Mouse (Mus musculus) liver, embryonic 11.5 days (tissue): ENCODE results near the gene Sypl. TPM values are rescaled to one million over a fixed set of nuclear protein-coding genes. Genes with fewer than 3 reads are reported as not detected.
"Not testable (repeated sequence)": the region's sequence is repeated elsewhere in the genome, so short reads cannot be mapped to it uniquely, and the experiment has no call there.

Source experiments
- ATAC-seq: fragments of 200-750 bp; cut with Nextera tagmentation; replicated peaks from 2 replicates; pipeline ENCODE4 v1.8.0; 2017; ENCODE audit warnings: moderate number of reproducible peaks, mild to moderate bottlenecking, moderate TSS enrichment, moderate library complexity; ENCODE audit not compliant: low FRiP score
- DNase-seq: peaks from one replicate; pipeline ENCODE4 v3.0.0-alpha.2; 2017; ENCODE audit warnings: low spot score
- H3K27ac ChIP-seq: fragments of 300-500 bp; sonication (generic); 2 replicates; pipeline ENCODE4 v1.5.1; 2014; ENCODE audit warnings: mild to moderate bottlenecking, low read depth, low read length, control low read depth
- H3K27me3 ChIP-seq: fragments of 300-500 bp; sonication (generic); replicated peaks from 2 replicates; pipeline ENCODE4 v1.6.1; 2014; ENCODE audit warnings: low read length, mixed read lengths; ENCODE audit not compliant: control insufficient read depth, insufficient read depth
- H3K36me3 ChIP-seq: fragments of 300-500 bp; sonication (generic); 2 replicates; pipeline ENCODE4 v1.6.1; 2014; ENCODE audit warnings: mild to moderate bottlenecking, low read length, moderate library complexity, mixed read lengths; ENCODE audit not compliant: control insufficient read depth, insufficient read depth
- H3K4me1 ChIP-seq: fragments of 300-500 bp; sonication (generic); replicated peaks from 2 replicates; pipeline ENCODE4 v1.6.1; 2014; ENCODE audit warnings: low read length, mixed read lengths; ENCODE audit not compliant: control insufficient read depth, insufficient read depth
- H3K4me2 ChIP-seq: fragments of 300-500 bp; sonication (generic); 2 replicates; pipeline ENCODE4 v1.6.1; 2014; ENCODE audit warnings: mild to moderate bottlenecking, control low read depth, moderate library complexity
- H3K4me3 ChIP-seq: fragments of 300-500 bp; sonication (generic); 2 replicates; pipeline ENCODE4 v1.5.1; 2014; ENCODE audit warnings: low read depth, low read length, control low read depth
- H3K9ac ChIP-seq: fragments of 300-500 bp; sonication (generic); 2 replicates; pipeline ENCODE4 v1.6.1; 2014; ENCODE audit warnings: low read depth, low read length, control low read depth
- H3K9me3 ChIP-seq: fragments of 300-500 bp; sonication (generic); 2 replicates; pipeline ENCODE4 v1.6.1; 2016; ENCODE audit warnings: low read length, inconsistent platforms, mixed read lengths; ENCODE audit not compliant: control insufficient read depth
- WGBS: fragments of 180-500 bp; shearing (Covaris S2); extraction: QIAGEN DNeasy Blood & Tissue Kit; methylation state at CpG from one replicate; pipeline ENCODE4 v1.1.7; 2014; 5-methylcytosine and 5-hydroxymethylcytosine counted together
- polyA plus RNA-seq: library from polyadenylated mRNA; unstranded; fragments of >200 nt; fragmentation: Nextera tagmentation; extraction: Ambion mirVana; gene quantifications from 2 replicates; pipeline ENCODE4 v1.2.1, GENCODE M21; 2014

Sypl gene
- polyA plus RNA-seq, 1 experiment from 2014 or later, result 72.6 TPM

- no peaks in the 10 kb centered on the region for H3K36me3 ChIP-seq
- H3K27me3 ChIP-seq, result no peaks in the 10 kb centered on the region
- no peak overlapping the region for H3K4me2 ChIP-seq
- ATAC-seq, result no peak
- H3K9me3 ChIP-seq, result no peaks in the 10 kb centered on the region
- H3K9ac ChIP-seq, result no peak overlapping the region
- no peaks in the 10 kb centered on the region for H3K4me1 ChIP-seq
- H3K4me3 ChIP-seq, result no peak overlapping the region
- 84% methylated on average over 1 of the region's 1 CpGs for WGBS
- H3K27ac ChIP-seq, result no peak overlapping the region
- no peak for DNase-seq
Observed at GRCm38 (mm10) chr12:32983081-32983480, 29.4 kb downstream of the Sypl start.

GRCm38 (mm10) chr12:32986284-32986683 lies 32.6 kb downstream of the Sypl start:
- Histone ChIP-seq H3K27me3 (no peaks in the 10 kb centered on the region), H3K27ac (no peak overlapping the region), H3K4me1 (no peaks in the 10 kb centered on the region), H3K9ac (no peak overlapping the region), H3K4me2 (no peak overlapping the region), H3K9me3 (no peaks in the 10 kb centered on the region), H3K4me3 (no peak overlapping the region), H3K36me3 (no peaks in the 10 kb centered on the region)
- WGBS, result 64% methylated on average over 1 of the region's 1 CpGs
- DNase-seq (no peak), ATAC-seq (no peak)

DNA sequence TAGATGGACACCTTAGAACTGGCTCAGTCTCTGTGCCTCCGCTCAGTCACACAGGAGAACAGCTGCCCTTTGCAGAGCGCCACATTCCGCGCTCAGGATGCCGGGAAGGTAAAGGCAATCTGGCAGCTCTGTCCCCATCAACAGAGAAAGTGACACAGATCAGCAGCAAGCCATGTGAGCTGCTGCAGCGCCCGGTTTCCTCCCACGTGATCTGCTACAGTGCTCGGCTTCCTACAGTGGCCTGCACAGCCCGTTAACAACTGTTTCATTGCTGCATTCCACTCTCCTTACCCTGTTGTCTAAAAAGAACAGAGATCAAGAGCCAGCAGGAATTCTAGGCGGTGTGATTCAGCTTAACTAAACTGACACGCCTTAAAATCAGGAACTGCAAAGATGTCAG lies 36.0 kb downstream of the Sypl start:
- no peak overlapping the region for H3K27ac ChIP-seq
- no peak for ATAC-seq
- H3K9ac ChIP-seq, result no peak overlapping the region
- 56% methylated on average over 12 of the region's 12 CpGs for WGBS
- no peaks in the 10 kb centered on the region for H3K4me1 ChIP-seq
- no peak for DNase-seq
- H3K27me3 ChIP-seq, result no peaks in the 10 kb centered on the region
- H3K4me2 ChIP-seq, result no peak overlapping the region
- H3K4me3 ChIP-seq, result no peak overlapping the region
- H3K36me3 ChIP-seq, result no peaks in the 10 kb centered on the region
- no peaks in the 10 kb centered on the region for H3K9me3 ChIP-seq

DNA sequence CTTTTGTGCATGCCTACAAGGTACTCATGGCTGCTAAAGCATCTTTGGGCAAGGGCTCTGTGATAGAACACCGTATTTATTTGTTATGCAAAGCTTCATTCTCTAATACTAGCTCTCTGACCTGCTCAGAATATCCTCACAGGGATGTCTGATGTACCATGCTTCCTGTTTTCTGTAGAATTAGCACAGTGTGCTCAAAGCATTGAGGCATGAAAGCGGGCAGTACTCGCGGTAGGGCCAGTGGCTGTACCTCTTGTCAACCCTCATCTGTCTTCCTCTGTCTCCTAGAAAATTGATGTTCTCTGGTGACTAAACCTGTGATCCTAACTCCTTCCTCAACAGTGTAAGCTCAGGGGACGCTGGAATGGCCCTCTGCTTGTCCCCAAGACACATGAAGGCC lies 40.4 kb downstream of the Sypl start:
- DNase-seq (no peak), ATAC-seq (no peak)
- 75% methylated on average over 5 of the region's 5 CpGs for WGBS

DNA sequence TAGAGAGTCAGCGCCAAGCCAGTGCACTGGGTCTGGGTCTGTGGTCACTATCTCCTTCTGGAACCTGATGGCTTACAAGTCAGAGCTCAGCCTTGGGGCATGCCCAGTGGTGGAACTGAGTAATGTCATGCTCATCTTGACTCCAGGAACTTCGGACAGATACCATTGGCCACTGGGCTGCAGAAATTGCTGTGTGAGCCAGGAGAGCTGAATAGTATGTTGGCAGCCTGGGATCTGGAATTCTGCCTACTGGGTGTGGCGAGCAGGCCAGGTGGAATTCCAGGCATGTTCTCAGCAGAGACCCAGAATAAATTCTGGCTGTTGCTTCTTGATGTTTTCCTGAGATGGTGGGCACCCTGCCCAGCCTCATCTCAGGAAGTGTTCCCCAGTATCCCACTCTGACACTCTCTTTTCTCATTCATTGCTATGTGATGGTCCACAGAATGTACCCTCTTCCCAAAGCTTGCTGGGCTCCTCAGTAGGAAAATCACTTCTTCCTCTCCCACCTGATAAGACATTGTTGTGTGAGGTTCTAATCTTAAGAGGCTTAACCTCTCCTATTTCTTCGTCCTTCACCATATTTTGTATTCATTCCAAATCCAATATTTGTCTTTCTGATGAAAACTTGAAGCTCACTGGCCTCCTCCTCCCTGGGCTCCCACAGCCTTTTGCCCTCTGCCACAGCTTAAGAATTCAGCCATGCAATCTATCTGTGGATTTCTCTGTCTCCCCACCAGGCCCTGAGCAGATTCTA lies 41.6 kb downstream of the Sypl start:
- ATAC-seq, result no peak
- no peak overlapping the region for H3K27ac ChIP-seq
- H3K4me3 ChIP-seq, result no peak overlapping the region
- DNase-seq, result no peak
- H3K36me3 ChIP-seq, result no peaks in the 10 kb centered on the region
- H3K9ac ChIP-seq, result no peak overlapping the region
- no peaks in the 10 kb centered on the region for H3K4me1 ChIP-seq
- H3K27me3 ChIP-seq, result no peaks in the 10 kb centered on the region
- 65% methylated on average over 4 of the region's 4 CpGs for WGBS
- H3K4me2 ChIP-seq, result no peak overlapping the region
- no peaks in the 10 kb centered on the region for H3K9me3 ChIP-seq

More for the DNA sequence above, 40.4 kb downstream of the Sypl start:
- no peak overlapping the region for H3K4me2 ChIP-seq
- no peaks in the 10 kb centered on the region for H3K36me3 ChIP-seq
- H3K27me3 ChIP-seq, result no peaks in the 10 kb centered on the region
- H3K9ac ChIP-seq, result no peak overlapping the region
- H3K4me3 ChIP-seq, result no peak overlapping the region
- no peaks in the 10 kb centered on the region for H3K9me3 ChIP-seq
- H3K27ac ChIP-seq, result no peak overlapping the region
- H3K4me1 ChIP-seq, result no peaks in the 10 kb centered on the region

DNA sequence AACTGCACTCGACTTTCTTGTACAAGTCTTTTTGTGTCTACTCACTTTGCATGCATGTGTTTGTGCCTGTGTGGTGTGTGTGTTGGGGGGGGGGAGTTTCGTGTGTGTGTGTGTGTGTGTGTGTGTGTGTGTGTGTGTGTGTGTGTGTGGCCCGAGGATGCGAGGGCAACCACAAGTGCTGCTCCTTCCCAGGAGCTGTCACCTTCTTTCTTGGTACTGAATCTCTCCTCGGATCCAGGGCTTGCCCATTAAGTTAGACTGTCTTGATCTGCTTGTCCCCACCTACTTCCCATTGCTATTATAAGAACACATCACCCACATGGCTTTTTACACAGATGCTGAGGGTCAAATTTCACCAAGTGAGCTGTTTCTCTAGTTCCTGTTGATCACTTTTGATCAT lies 45.1 kb downstream of the Sypl start:
- H3K9ac ChIP-seq, result no peak overlapping the region
- H3K9me3 ChIP-seq, result no peaks in the 10 kb centered on the region
- DNase-seq (no peak), ATAC-seq (no peak)
- no peaks in the 10 kb centered on the region for H3K4me1 ChIP-seq
- no peak overlapping the region for H3K4me3 ChIP-seq
- H3K27me3 ChIP-seq, result no peaks in the 10 kb centered on the region
- H3K4me2 ChIP-seq, result no peak overlapping the region
- 57% methylated on average over 5 of the region's 5 CpGs for WGBS
- no peak overlapping the region for H3K27ac ChIP-seq
- no peaks in the 10 kb centered on the region for H3K36me3 ChIP-seq

GRCm38 (mm10) chr12:32999778-33000177 lies 46.1 kb downstream of the Sypl start:
- not testable (repeated sequence) for ATAC-seq, H3K4me3 ChIP-seq, H3K4me2 ChIP-seq, H3K27me3 ChIP-seq, H3K9ac ChIP-seq, H3K4me1 ChIP-seq, H3K36me3 ChIP-seq, DNase-seq, H3K9me3 ChIP-seq, H3K27ac ChIP-seq
- WGBS, result 38% methylated on average over 3 of the region's 3 CpGs

DNA sequence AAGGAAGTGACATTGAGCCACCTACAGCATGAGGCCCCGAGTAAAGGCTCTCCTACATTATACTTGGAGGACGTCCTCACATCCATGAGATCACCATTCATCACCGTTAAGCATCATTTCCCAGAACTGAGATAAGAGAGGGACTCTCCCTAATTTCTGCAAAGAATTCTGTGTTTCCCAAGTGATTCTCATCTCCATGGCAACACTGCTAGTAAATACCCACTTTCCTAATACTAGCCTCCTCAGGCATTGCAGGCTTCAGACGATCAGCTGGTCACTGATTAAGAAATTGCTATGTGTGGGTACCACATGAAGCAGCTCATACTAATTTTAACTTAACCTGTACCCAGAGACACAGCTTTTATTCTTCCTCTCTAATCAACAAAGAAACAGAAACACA lies 46.7 kb downstream of the Sypl start:
- H3K4me3 ChIP-seq, result no peak overlapping the region
- no peak overlapping the region for H3K27ac ChIP-seq
- DNase-seq, result no peak
- no peaks in the 10 kb centered on the region for H3K27me3 ChIP-seq
- no peaks in the 10 kb centered on the region for H3K9me3 ChIP-seq
- no peaks in the 10 kb centered on the region for H3K4me1 ChIP-seq
- H3K4me2 ChIP-seq, result no peak overlapping the region
- no peaks in the 10 kb centered on the region for H3K36me3 ChIP-seq
- no peak overlapping the region for H3K9ac ChIP-seq
- no peak for ATAC-seq
- WGBS, result 56% methylated on average over 4 of the region's 4 CpGs

- Histone ChIP-seq H3K9me3 (no peaks in the 10 kb centered on the region), H3K4me2 (no peak overlapping the region), H3K9ac (no peak overlapping the region), H3K27ac (no peak overlapping the region), H3K27me3 (no peaks in the 10 kb centered on the region), H3K36me3 (no peaks in the 10 kb centered on the region), H3K4me1 (no peaks in the 10 kb centered on the region; the same call in 1 of the 2 replicates), H3K4me3 (no peak overlapping the region)
- 61% methylated on average over 8 of the region's 8 CpGs for WGBS
- ATAC-seq (no peak), DNase-seq (no peak)
Observed at GRCm38 (mm10) chr12:33003339-33003965, 49.8 kb downstream of the Sypl start.
